Mouse (Mus musculus): ENCODE results near the gene Vipr1. TPM values are rescaled to one million over a fixed set of nuclear protein-coding genes. Genes with fewer than 3 reads are reported as not detected.

The Vipr1 gene
- total and polyA plus RNA-seq, 2 experiments from 2014 or later = 0.51 to 1.3 TPM

GRCm38 (mm10) chr9:121600201-121600860 is 42.2 kb upstream of the Vipr1 start:
- H3K27ac ChIP-seq = no peak overlapping the region
- WGBS = 36% methylated on average over 13 of the region's 13 CpGs
- TF ChIP-seq CTCF (IDR thresholded peaks at IDR 0.05; ENCODE audit: low read depth) = no peak
- no peaks in the 10 kb centered on the region for H3K9me3 ChIP-seq (ENCODE audit: low read length)
- no peak for ATAC-seq
- H3K9ac ChIP-seq (replicated peaks; ENCODE audit: low read length) = no peak overlapping the region
- no peak overlapping the region for H3K4me3 ChIP-seq (ENCODE audit: low read length)
- H3K4me2 ChIP-seq (ENCODE audit: low read depth, low read length) = no peak overlapping the region
- DNase-seq (ENCODE audit: low spot score) = no peak
- no peaks in the 10 kb centered on the region for H3K36me3 ChIP-seq (ENCODE audit: insufficient read depth, low read length)
- no peaks in the 10 kb centered on the region; the same call in 1 of the 2 replicates for H3K4me1 ChIP-seq (ENCODE audit: insufficient read depth, low read length)
- H3K27me3 ChIP-seq (ENCODE audit: insufficient read depth, low read length) = no peaks in the 10 kb centered on the region

DNA sequence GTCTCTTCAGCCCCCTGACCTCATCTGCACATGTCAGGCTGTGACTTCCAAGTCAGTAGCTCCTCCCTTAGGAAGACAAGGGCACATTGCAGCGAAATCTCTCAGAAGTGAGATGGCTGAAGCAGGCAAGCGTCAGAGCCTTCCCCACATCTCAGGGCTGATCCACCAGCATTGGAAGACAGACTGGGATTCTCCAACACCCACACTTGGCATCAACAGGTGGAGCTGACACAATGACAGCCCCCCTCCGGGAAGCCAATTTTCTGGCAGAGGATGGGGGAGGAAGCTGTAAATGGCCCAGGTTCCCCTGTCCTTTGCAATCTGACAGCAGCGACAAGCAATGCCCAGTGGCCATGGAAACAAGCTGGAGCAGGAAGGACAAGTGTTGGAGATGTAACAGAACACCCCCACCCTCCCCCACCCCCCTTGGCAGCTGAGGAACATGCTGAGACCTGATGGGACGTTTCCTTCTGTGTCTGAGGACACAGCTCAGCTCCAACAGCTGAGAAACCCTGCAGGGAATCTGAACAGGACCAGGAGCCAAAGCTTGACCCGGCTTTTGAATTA is 41.6 kb upstream of the Vipr1 start:
- no peaks in the 10 kb centered on the region for H3K27me3 ChIP-seq (ENCODE audit: insufficient read depth, low read length)
- ATAC-seq = peak; percentile 43; the same call in 1 of the 2 replicates
- H3K4me3 ChIP-seq (ENCODE audit: low read length) = no peak overlapping the region
- TF ChIP-seq CTCF (IDR thresholded peaks at IDR 0.05; ENCODE audit: low read depth) = no peak
- peak; percentile 57 for DNase-seq (ENCODE audit: low spot score)
- 23% methylated on average over 6 of the region's 6 CpGs for WGBS
- H3K4me1 ChIP-seq (ENCODE audit: insufficient read depth, low read length) = no peaks in the 10 kb centered on the region
- H3K9me3 ChIP-seq (ENCODE audit: low read length) = no peaks in the 10 kb centered on the region
- no peaks in the 10 kb centered on the region for H3K36me3 ChIP-seq (ENCODE audit: insufficient read depth, low read length)
- H3K4me2 ChIP-seq (ENCODE audit: low read depth, low read length) = no peak overlapping the region
- no peak overlapping the region for H3K27ac ChIP-seq
- H3K9ac ChIP-seq (replicated peaks; ENCODE audit: low read length) = no peak overlapping the region

DNA sequence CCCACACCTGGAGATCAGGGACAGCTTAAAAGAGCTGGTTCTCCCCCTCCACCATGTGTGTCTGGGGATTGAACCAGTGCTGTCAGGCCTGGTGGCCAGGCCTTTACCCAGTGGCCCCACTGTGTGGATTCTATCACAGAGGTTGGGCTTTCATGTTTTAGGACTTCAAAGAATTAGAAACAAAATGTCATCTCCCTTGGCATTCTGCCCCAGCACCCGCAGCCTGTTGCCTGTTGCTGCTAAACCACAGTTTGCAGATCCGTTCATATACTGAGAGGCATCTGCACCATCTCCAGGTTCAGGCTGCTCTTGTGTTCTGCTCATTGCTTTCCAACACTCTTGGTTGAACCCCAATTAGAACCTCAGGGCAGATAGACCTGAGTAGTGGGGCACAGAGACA is 40.1 kb upstream of the Vipr1 start:
- no peak for TF ChIP-seq CTCF (IDR thresholded peaks at IDR 0.05; ENCODE audit: low read depth)
- ATAC-seq (no peak), DNase-seq (ENCODE audit: low spot score) (no peak)
- Histone ChIP-seq H3K27me3 (ENCODE audit: insufficient read depth, low read length) (no peaks in the 10 kb centered on the region), H3K27ac (no peak overlapping the region), H3K36me3 (ENCODE audit: insufficient read depth, low read length) (no peaks in the 10 kb centered on the region), H3K4me3 (ENCODE audit: low read length) (no peak overlapping the region), H3K4me1 (ENCODE audit: insufficient read depth, low read length) (no peaks in the 10 kb centered on the region), H3K9me3 (ENCODE audit: low read length) (no peaks in the 10 kb centered on the region), H3K9ac (replicated peaks; ENCODE audit: low read length) (no peak overlapping the region), H3K4me2 (ENCODE audit: low read depth, low read length) (no peak overlapping the region)
- WGBS = 76% methylated on average over 2 of the region's 2 CpGs

- no peaks in the 10 kb centered on the region for H3K4me1 ChIP-seq (ENCODE audit: insufficient read depth, low read length)
- peak; percentile 81 for ATAC-seq
- no peak overlapping the region for H3K27ac ChIP-seq
- no peak overlapping the region for H3K4me2 ChIP-seq (ENCODE audit: low read depth, low read length)
- peak; percentile 97 for TF ChIP-seq CTCF (IDR thresholded peaks at IDR 0.05; ENCODE audit: low read depth)
- H3K36me3 ChIP-seq (ENCODE audit: insufficient read depth, low read length) = no peaks in the 10 kb centered on the region
- no peak overlapping the region for H3K9ac ChIP-seq (replicated peaks; ENCODE audit: low read length)
- 55% methylated on average over 12 of the region's 12 CpGs for WGBS
- DNase-seq (ENCODE audit: low spot score) = peak; percentile 92
- H3K4me3 ChIP-seq (ENCODE audit: low read length) = no peak overlapping the region
- H3K9me3 ChIP-seq (ENCODE audit: low read length) = no peaks in the 10 kb centered on the region
- no peaks in the 10 kb centered on the region for H3K27me3 ChIP-seq (ENCODE audit: insufficient read depth, low read length)
Measured at GRCm38 (mm10) chr9:121605414-121606278, 36.9 kb upstream of the Vipr1 start.

DNA sequence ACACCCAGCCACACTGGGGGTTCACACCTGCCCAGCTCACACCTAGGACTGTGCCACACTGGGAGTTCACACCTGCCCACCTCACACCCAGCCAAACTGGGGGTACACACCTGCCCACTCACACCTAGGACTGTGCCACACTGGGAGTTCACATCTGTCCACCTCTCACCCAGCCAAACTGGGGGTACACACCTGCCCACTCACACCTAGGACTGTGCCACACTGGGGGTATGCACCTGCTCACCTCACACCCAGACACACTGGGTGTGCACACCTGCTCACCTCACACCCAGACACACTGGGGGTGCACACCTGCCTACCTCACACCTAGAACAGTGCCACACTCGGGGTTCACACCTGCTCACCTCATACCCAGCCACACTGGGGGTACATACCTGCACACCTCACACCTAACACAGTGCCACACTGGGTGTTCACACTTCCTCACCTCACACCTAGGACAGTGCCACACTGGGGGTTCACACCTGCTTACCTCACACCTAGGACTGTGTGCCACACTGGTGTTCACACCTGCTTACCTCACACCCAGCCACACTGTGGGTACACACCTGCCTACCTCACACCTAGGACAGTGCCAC is 35.9 kb upstream of the Vipr1 start:
- Histone ChIP-seq H3K4me1 (ENCODE audit: insufficient read depth, low read length) (no peaks in the 10 kb centered on the region), H3K4me2 (ENCODE audit: low read depth, low read length) (no peak overlapping the region), H3K27me3 (ENCODE audit: insufficient read depth, low read length) (no peaks in the 10 kb centered on the region), H3K9me3 (ENCODE audit: low read length) (no peaks in the 10 kb centered on the region), H3K4me3 (ENCODE audit: low read length) (no peak overlapping the region), H3K36me3 (ENCODE audit: insufficient read depth, low read length) (no peaks in the 10 kb centered on the region), H3K9ac (replicated peaks; ENCODE audit: low read length) (no peak overlapping the region), H3K27ac (no peak overlapping the region)
- ATAC-seq = peak; percentile 41
- DNase-seq (ENCODE audit: low spot score) = no peak
- no peak for TF ChIP-seq CTCF (IDR thresholded peaks at IDR 0.05; ENCODE audit: low read depth)
- 50% methylated on average over 1 of the region's 1 CpGs for WGBS

GRCm38 (mm10) chr9:121609381-121609780 is 33.1 kb upstream of the Vipr1 start:
- Histone ChIP-seq H3K9ac (replicated peaks; ENCODE audit: low read length) (no peak overlapping the region), H3K4me3 (ENCODE audit: low read length) (no peak overlapping the region), H3K36me3 (ENCODE audit: insufficient read depth, low read length) (no peaks in the 10 kb centered on the region), H3K4me1 (ENCODE audit: insufficient read depth, low read length) (no peaks in the 10 kb centered on the region), H3K27ac (no peak overlapping the region), H3K4me2 (ENCODE audit: low read depth, low read length) (no peak overlapping the region), H3K9me3 (ENCODE audit: low read length) (no peaks in the 10 kb centered on the region), H3K27me3 (ENCODE audit: insufficient read depth, low read length) (no peaks in the 10 kb centered on the region)
- ATAC-seq (no peak), DNase-seq (ENCODE audit: low spot score) (no peak)
- 71% methylated on average over 6 of the region's 6 CpGs for WGBS
- no peak for TF ChIP-seq CTCF (IDR thresholded peaks at IDR 0.05; ENCODE audit: low read depth)
